Mouse (Mus musculus) CH12.LX (cell line): Measurements from ENCODE around the gene Stoml2. TPM values are rescaled to one million over a fixed set of nuclear protein-coding genes. Genes with fewer than 3 reads are reported as not detected.

Experiments used
- DNase-seq: peaks from one replicate; pipeline ENCODE4 v3.0.0-alpha.2; 2013; ENCODE audit errors: extremely low read depth
- H3K27ac ChIP-seq: 2 replicates; pipeline ENCODE4 v1.5.1; 2012; ENCODE audit warnings: low read depth, mild to moderate bottlenecking, control low read depth, moderate library complexity; ENCODE audit not compliant: insufficient read depth
- H3K27me3 ChIP-seq: replicated peaks from 2 replicates; pipeline ENCODE3; 2012; ENCODE audit warnings: inconsistent platforms
- H3K36me3 ChIP-seq, 2 experiments: replicated peaks in 1 of 2; 2 replicates each; pipeline versions ENCODE3 to v1.6.1; 2012; ENCODE audit warnings: inconsistent platforms in 1 of 2, low read length in 1 of 2, mild to moderate bottlenecking in 1 of 2, mixed read lengths in 1 of 2, moderate library complexity in 1 of 2; ENCODE audit not compliant: control insufficient read depth in 1 of 2, insufficient read depth in 1 of 2
- H3K4me1 ChIP-seq, 2 experiments: 2 replicates each; pipeline ENCODE4 v1.6.1; 2012; ENCODE audit warnings: inconsistent platforms in 1 of 2, moderate library complexity in 1 of 2; ENCODE audit not compliant: insufficient read depth in 2 of 2, control insufficient read depth in 1 of 2
- H3K4me2 ChIP-seq: 2 replicates; pipeline ENCODE4 v1.6.1; 2012; ENCODE audit warnings: low read depth, mild to moderate bottlenecking, control low read depth; ENCODE audit not compliant: poor library complexity, insufficient read depth, severe bottlenecking
- H3K4me3 ChIP-seq, 3 experiments: fragments of 150-350 bp in 1 of 3; sonication (generic) in 1 of 3; replicated peaks in 1 of 3; 2 replicates each; pipeline versions ENCODE3 to v1.5.1; 2011 to 2012; ENCODE audit warnings: low read depth in 2 of 3, low read length in 2 of 3, mild to moderate bottlenecking in 2 of 3, moderate library complexity in 2 of 3, control low read depth in 1 of 3, improper control_type of control experiment in 1 of 3, inconsistent platforms in 1 of 3, mixed read lengths in 1 of 3; ENCODE audit not compliant: poor library complexity in 1 of 3
- H3K79me2 ChIP-seq: replicated peaks from 2 replicates; pipeline ENCODE4 v1.6.1; 2012; ENCODE audit warnings: mild to moderate bottlenecking, moderate library complexity; ENCODE audit not compliant: control insufficient read depth, poor library complexity, insufficient read depth, severe bottlenecking; ENCODE audit errors: extremely low read depth
- H3K9ac ChIP-seq: 2 replicates; pipeline ENCODE4 v1.6.1; 2012; ENCODE audit warnings: low read depth, mild to moderate bottlenecking, control low read depth, moderate library complexity; ENCODE audit not compliant: insufficient read depth
- H3K9me3 ChIP-seq: replicated peaks from 2 replicates; pipeline ENCODE3; 2012; ENCODE audit warnings: low read length, inconsistent platforms, mixed read lengths
- CHD1 ChIP-seq: IDR thresholded peaks from 2 replicates; pipeline ENCODE4 v1.6.1; 2012; ENCODE audit warnings: low read depth, low read length, improper control_type of control experiment, inconsistent platforms
- CTCF ChIP-seq, 2 experiments: IDR thresholded peaks in 1 of 2; conservative IDR thresholded peaks in 1 of 2; 2 replicates each; pipeline ENCODE4 v1.5.1; 2011 to 2012; ENCODE audit warnings: low read depth in 2 of 2, low read length in 2 of 2, improper control_type of control experiment in 1 of 2, inconsistent platforms in 1 of 2, mild to moderate bottlenecking in 1 of 2, moderate library complexity in 1 of 2
- E2F4 ChIP-seq: IDR thresholded peaks from 2 replicates; pipeline ENCODE4 v1.6.1; 2011; ENCODE audit warnings: low read depth, low read length, improper control_type of control experiment; ENCODE audit not compliant: insufficient replicate concordance
- ELF1 ChIP-seq: IDR thresholded peaks from 2 replicates; pipeline ENCODE4 v1.6.1; 2014; ENCODE audit warnings: low read depth, mild to moderate bottlenecking, inconsistent platforms, low read length, improper control_type of control experiment
- EP300 ChIP-seq: IDR thresholded peaks from 2 replicates; pipeline ENCODE4 v1.6.1; 2011; ENCODE audit warnings: low read length, improper control_type of control experiment
- ETS1 ChIP-seq: conservative IDR thresholded peaks from 2 replicates; pipeline ENCODE4 v1.6.1; 2012; ENCODE audit warnings: low read depth, mild to moderate bottlenecking, inconsistent platforms, low read length, improper control_type of control experiment, moderate library complexity
- GABPA ChIP-seq: IDR thresholded peaks from 2 replicates; pipeline ENCODE4 v1.6.1; 2012; ENCODE audit warnings: low read depth, low read length, improper control_type of control experiment, inconsistent platforms; ENCODE audit not compliant: insufficient replicate concordance
- HCFC1 ChIP-seq: IDR thresholded peaks from 2 replicates; pipeline ENCODE4 v1.6.1; 2012; ENCODE audit warnings: low read depth, mild to moderate bottlenecking, inconsistent platforms, low read length, improper control_type of control experiment
- IRF4 ChIP-seq: IDR thresholded peaks from 2 replicates; pipeline ENCODE4 v1.6.1; 2014; ENCODE audit warnings: low read depth, mild to moderate bottlenecking, inconsistent platforms, low read length, improper control_type of control experiment
- JUN ChIP-seq: IDR thresholded peaks from 2 replicates; pipeline ENCODE4 v1.6.1; 2011; ENCODE audit warnings: low read depth, mild to moderate bottlenecking, low read length, improper control_type of control experiment, moderate library complexity; ENCODE audit not compliant: insufficient read depth
- JUND ChIP-seq: conservative IDR thresholded peaks from 2 replicates; pipeline ENCODE4 v1.6.1; 2011; ENCODE audit warnings: low read depth, low read length, improper control_type of control experiment
- KAT2A ChIP-seq: IDR thresholded peaks from 2 replicates; pipeline ENCODE4 v1.6.1; 2012; ENCODE audit warnings: low read length, improper control_type of control experiment, inconsistent platforms; ENCODE audit not compliant: insufficient replicate concordance
- MAFK ChIP-seq: IDR thresholded peaks from 2 replicates; pipeline ENCODE4 v1.6.1; 2011; ENCODE audit warnings: low read length, improper control_type of control experiment; ENCODE audit not compliant: insufficient replicate concordance
- MAX ChIP-seq: IDR thresholded peaks from 2 replicates; pipeline ENCODE4 v1.6.1; 2011; ENCODE audit warnings: low read length, improper control_type of control experiment
- MEF2A ChIP-seq: IDR thresholded peaks from 2 replicates; pipeline ENCODE4 v1.6.1; 2014; ENCODE audit warnings: low read depth, mild to moderate bottlenecking, inconsistent platforms, low read length, improper control_type of control experiment, borderline replicate concordance
- MXI1 ChIP-seq: IDR thresholded peaks from 2 replicates; pipeline ENCODE4 v1.6.1; 2011; ENCODE audit warnings: mild to moderate bottlenecking, low read depth, low read length, improper control_type of control experiment
- MYC ChIP-seq: IDR thresholded peaks from 2 replicates; pipeline ENCODE4 v1.6.1; 2011; ENCODE audit warnings: low read depth, mild to moderate bottlenecking, improper control_type of control experiment, low read length
- NELFE ChIP-seq: IDR thresholded peaks from 2 replicates; pipeline ENCODE4 v1.6.1; 2011; ENCODE audit warnings: low read depth, low read length, improper control_type of control experiment
- NRF1 ChIP-seq: IDR thresholded peaks from 2 replicates; pipeline ENCODE4 v1.6.1; 2014; ENCODE audit warnings: low read depth, mild to moderate bottlenecking, inconsistent platforms, low read length, improper control_type of control experiment, moderate library complexity
- POLR2A ChIP-seq: IDR thresholded peaks from 2 replicates; pipeline ENCODE4 v1.6.1; 2011; ENCODE audit warnings: low read depth, mild to moderate bottlenecking, improper control_type of control experiment, low read length
- POLR2AphosphoS2 ChIP-seq: IDR thresholded peaks from 2 replicates; pipeline ENCODE4 v1.6.1; 2011; ENCODE audit warnings: low read depth, low read length, improper control_type of control experiment
- RAD21 ChIP-seq: IDR thresholded peaks from 2 replicates; pipeline ENCODE4 v1.6.1; 2011; ENCODE audit warnings: low read depth, mild to moderate bottlenecking, low read length, improper control_type of control experiment, moderate library complexity
- RCOR1 ChIP-seq: conservative IDR thresholded peaks from 2 replicates; pipeline ENCODE4 v1.6.1; 2012; ENCODE audit warnings: low read depth, mild to moderate bottlenecking, inconsistent platforms, low read length, improper control_type of control experiment
- SIN3A ChIP-seq: IDR thresholded peaks from 2 replicates; pipeline ENCODE4 v1.6.1; 2012; ENCODE audit warnings: low read length, improper control_type of control experiment, inconsistent platforms
- SMC3 ChIP-seq: IDR thresholded peaks from 2 replicates; pipeline ENCODE4 v1.6.1; 2011; ENCODE audit warnings: low read depth, low read length, improper control_type of control experiment
- TCF12 ChIP-seq: IDR thresholded peaks from 2 replicates; pipeline ENCODE4 v1.6.1; 2014; ENCODE audit warnings: low read depth, mild to moderate bottlenecking, inconsistent platforms, low read length, improper control_type of control experiment
- USF1 ChIP-seq: IDR thresholded peaks from 2 replicates; pipeline ENCODE4 v1.6.1; 2014; ENCODE audit warnings: low read depth, mild to moderate bottlenecking, inconsistent platforms, low read length, improper control_type of control experiment
- USF2 ChIP-seq: conservative IDR thresholded peaks from 2 replicates; pipeline ENCODE4 v1.6.1; 2011; ENCODE audit warnings: low read depth, low read length, improper control_type of control experiment
- ZKSCAN1 ChIP-seq: IDR thresholded peaks from 2 replicates; pipeline ENCODE4 v1.6.1; 2012; ENCODE audit warnings: low read depth, inconsistent platforms, low read length, improper control_type of control experiment, borderline replicate concordance
- ZMIZ1 ChIP-seq: IDR thresholded peaks from 2 replicates; pipeline ENCODE4 v1.6.1; 2012; ENCODE audit warnings: low read depth, mild to moderate bottlenecking, inconsistent platforms, low read length, improper control_type of control experiment
- dilution Hi-C: fragments of 300-500 bp; cut with MboI; formaldehyde crosslinking; loops from 2 replicates; pipeline ENCODE4 v1.14.3; 2020; ENCODE audit warnings: low sequenced_read_pairs; ENCODE audit not compliant: extremely low pct_unique_long_range_greater_than_20kb, extremely low pct_ligation_motif_present
- in situ Hi-C: fragments of 300-500 bp; cut with MboI; formaldehyde crosslinking; loops from 3 replicates; pipeline ENCODE4 v1.14.3; 2019; ENCODE audit warnings: low sequenced_read_pairs, low pct_ligation_motif_present, low pct_unique_long_range_greater_than_20kb, mixed read lengths
- polyA plus RNA-seq: library from polyadenylated mRNA; unstranded; fragments of >175 nt; gene quantifications from 2 replicates; pipeline ENCODE4 v1.2.1, GENCODE M21; 2012; ENCODE audit warnings: low read depth; ENCODE audit not compliant: insufficient read length
- total RNA-seq, 2 experiments: library from RNA; depleted of rRNA; stranded (reverse); fragments of 300-350 nt in 1 of 2; fragments of >200 nt in 1 of 2; gene quantifications; 2 replicates each; pipeline ENCODE4 v1.2.3; 2012 to 2014

Gene Stoml2
- total and polyA plus RNA-seq, 3 experiments, result 293 to 330 (median 296) TPM

DNA sequence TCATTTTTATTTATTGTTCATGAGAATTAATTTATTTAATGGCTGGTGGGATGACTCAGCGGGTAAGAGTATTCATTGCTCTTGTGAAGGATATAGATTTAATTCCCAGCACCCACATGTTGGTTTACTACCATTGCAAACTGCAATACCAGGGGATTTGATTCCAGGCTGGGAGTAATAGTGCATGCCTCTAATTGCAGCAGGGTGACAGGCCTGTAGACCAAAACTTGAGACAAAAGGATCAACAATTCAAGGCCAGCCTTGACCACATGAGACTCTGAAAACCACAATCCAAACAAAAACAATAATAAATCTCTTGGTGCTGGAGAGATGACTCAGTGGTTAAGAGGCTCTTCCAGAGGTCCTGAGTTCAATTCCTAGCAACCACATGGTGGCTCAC is 19.4 kb downstream of the Stoml2 start:
- TF ChIP-seq EP300 (no peak), POLR2AphosphoS2 (no peak), TCF12 (no peak)
- in situ Hi-C loops (loop anchor here (25.0 kb wide), 1 partner anchor 550 kb away; the partner anchor contains the start of genes Creb3 and Tln1), dilution Hi-C loops (no loop called here)
- no peaks in the 10 kb centered on the region for H3K79me2 ChIP-seq
- peaks cover 6 to 21% of the 10 kb centered on the region in 2 experiments for H3K36me3 ChIP-seq
- DNase-seq, result no peak
- no peak overlapping the region for H3K4me2 ChIP-seq
- H3K27ac ChIP-seq, result no peak overlapping the region
- peaks cover 7 to 12% of the 10 kb centered on the region in 2 experiments; a peak in 3 of 4 replicates for H3K4me1 ChIP-seq
- H3K9me3 ChIP-seq, result no peaks in the 10 kb centered on the region
- no peaks in the 10 kb centered on the region for H3K27me3 ChIP-seq
- no peak overlapping the region for H3K9ac ChIP-seq
- H3K4me3 ChIP-seq, result no peak overlapping the region

DNA sequence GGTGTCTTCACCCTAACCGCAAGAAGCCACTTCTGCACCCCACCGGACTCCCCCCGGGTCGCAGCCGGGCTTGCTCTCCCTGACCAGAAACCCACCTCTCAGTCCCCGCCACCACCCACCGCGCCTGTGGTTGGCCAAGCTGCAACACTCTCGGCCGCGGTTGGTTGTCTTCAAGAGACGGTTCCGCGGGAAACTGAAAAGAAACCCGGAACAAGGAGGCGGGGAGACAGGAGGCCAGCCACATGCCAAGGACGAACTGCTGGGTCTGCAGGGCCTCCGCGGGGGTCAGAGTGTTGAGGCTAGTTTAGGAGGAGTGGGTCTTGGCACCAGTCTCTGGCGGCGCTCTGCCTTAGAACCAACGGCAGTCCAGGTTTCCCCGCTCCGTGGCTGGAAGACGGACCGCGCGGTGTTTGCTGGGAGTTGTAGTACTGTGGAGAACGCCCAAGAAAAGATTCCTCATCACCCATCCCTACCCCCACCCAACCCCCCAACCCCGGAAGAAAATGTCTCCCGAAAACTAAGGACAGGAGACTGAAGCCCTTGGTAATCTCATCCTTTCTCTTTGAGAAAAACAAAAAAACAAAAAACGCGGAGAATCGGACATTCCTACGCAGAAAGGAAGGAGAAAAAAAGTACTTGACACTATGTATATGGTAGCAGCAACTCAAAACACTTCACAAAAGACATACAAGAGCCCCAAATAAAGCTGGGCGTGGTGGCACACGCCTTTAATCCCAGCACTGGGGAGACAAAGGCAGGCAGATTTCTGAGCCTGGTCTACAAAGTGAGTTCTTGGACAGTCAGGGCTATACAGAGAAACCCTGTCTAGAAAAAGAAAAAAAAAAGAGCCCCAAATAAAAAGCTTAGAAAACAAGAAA is 21.1 kb downstream of the Stoml2 start, which contains the start of gene Fancg:
Fancg (minus strand) TSS at position 346 of the 878 bp plus-strand sequence.
- peak; percentile 77 for DNase-seq
- dilution Hi-C loops, result no loop called here
- Histone ChIP-seq H3K27ac (no peak within 1 kb of the TSS), H3K4me1 (peaks cover 7 to 12% of the 10 kb centered on the region in 2 experiments; a peak in 3 of 4 replicates), H3K9me3 (no peaks in the 10 kb centered on the region), H3K9ac (peak within 1 kb of the TSS; percentile 64), H3K36me3 (peaks cover 13 to 30% of the 10 kb centered on the region in 2 experiments), H3K27me3 (no peaks in the 10 kb centered on the region), H3K79me2 (no peaks in the 10 kb centered on the region), H3K4me3 (peak within 1 kb of the TSS; percentile 70 to 95 (median 72)), H3K4me2 (peak within 1 kb of the TSS; percentile 75)
- in situ Hi-C loops, result loop anchor here (25.0 kb wide), 1 partner anchor 552 kb away; the partner anchor contains the start of genes Creb3 and Tln1
- TF ChIP-seq TCF12 (peak; percentile 31; the same call in 1 of the 2 replicates), JUND (no peak), CTCF (conservative IDR thresholded peaks at IDR 0.05 in 1 of 2, IDR thresholded peaks at IDR 0.05 in 1 of 2; ENCODE audit: low read depth in 2 of 2, low read length in 2 of 2) (no peak), USF1 (no peak), MYC (peak; percentile 63; the same call in 1 of the 2 replicates), NELFE (peak; percentile 62; the same call in 1 of the 2 replicates), ELF1 (peak; percentile 92), HCFC1 (peak; percentile 91), SMC3 (no peak), ZKSCAN1 (no peak), MEF2A (no peak), ETS1 (no peak), MAFK (no peak), SIN3A (peak; percentile 83), NRF1 (0 out of 2 replicates have a peak, but pooled peaks have one; percentile 12), JUN (no peak), GABPA (peak; percentile 5; the same call in 1 of the 2 replicates), E2F4 (no peak), CHD1 (no peak), MXI1 (peak; percentile 35), USF2 (no peak), POLR2A (peak; percentile 64), RAD21 (no peak), RCOR1 (no peak), ZMIZ1 (peak; percentile 85), KAT2A (0 out of 2 replicates have a peak, but pooled peaks have one; percentile 78), EP300 (no peak), IRF4 (peak; percentile 26; the same call in 1 of the 2 replicates), MAX (peak; percentile 68)
